Mouse (Mus musculus): ENCODE results near the gene Gapdh.

GRCm38 (mm10) chr6:125147329-125147728 lies 18.9 kb downstream of the Gapdh start:
- TF ChIP-seq CTCF (IDR thresholded peaks at IDR 0.05; ENCODE audit: low read depth, low read length): no peak
- TF ChIP-seq GATA1 (IDR thresholded peaks at IDR 0.05; ENCODE audit: borderline replicate concordance, low read length): no peak
- no peak for TF ChIP-seq POLR2AphosphoS5 (IDR thresholded peaks at IDR 0.05; ENCODE audit: insufficient replicate concordance, low read depth, low read length)
- no peak for TF ChIP-seq GATA2 (IDR thresholded peaks at IDR 0.05; ENCODE audit: borderline replicate concordance, low read depth, low read length)
